Mouse (Mus musculus): ENCODE measurements around the gene Hmgxb4.

DNA sequence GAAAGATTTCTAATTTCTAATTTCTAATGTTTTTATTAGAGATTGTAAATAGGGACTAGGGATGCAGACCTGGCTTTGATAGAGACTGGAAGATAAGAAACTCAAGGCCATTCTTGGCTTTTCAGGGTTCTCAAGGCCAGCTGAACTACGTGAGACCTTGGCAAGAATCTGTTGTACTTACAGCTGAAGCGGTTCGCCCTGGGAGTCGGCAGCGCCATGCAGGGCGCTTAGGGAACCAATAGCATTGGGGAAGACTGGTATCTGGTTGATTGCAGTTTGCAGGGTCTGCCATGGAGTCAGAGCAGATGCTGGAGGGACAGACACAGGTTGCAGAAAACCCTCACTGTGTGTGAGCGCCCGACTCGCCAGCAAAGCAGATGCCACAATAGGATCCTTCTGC is 85.7 kb downstream of the Hmgxb4 start:
- TF ChIP-seq CTCF (IDR thresholded peaks at IDR 0.05; ENCODE audit: borderline replicate concordance, insufficient read depth, low read depth, low read length) (no peak), POLR2A (IDR thresholded peaks at IDR 0.05; ENCODE audit: borderline replicate concordance, insufficient read depth, low read length) (no peak)

Measured in cerebellum, adult 2 months (tissue).